Mouse (Mus musculus): ENCODE results near the gene Asb6.
A peak's percentile ranks its signal among the peaks of the same experiment; 100 is the strongest.

Asb6 gene

GRCm38 (mm10) chr2:30833644-30834043 lies 3.5 kb upstream of the Asb6 start:
- DNase-seq, result no peak

- peak; percentile 56 for DNase-seq
Measured at GRCm38 (mm10) chr2:30829315-30829714, 818 bp downstream of the Asb6 start.

DNA sequence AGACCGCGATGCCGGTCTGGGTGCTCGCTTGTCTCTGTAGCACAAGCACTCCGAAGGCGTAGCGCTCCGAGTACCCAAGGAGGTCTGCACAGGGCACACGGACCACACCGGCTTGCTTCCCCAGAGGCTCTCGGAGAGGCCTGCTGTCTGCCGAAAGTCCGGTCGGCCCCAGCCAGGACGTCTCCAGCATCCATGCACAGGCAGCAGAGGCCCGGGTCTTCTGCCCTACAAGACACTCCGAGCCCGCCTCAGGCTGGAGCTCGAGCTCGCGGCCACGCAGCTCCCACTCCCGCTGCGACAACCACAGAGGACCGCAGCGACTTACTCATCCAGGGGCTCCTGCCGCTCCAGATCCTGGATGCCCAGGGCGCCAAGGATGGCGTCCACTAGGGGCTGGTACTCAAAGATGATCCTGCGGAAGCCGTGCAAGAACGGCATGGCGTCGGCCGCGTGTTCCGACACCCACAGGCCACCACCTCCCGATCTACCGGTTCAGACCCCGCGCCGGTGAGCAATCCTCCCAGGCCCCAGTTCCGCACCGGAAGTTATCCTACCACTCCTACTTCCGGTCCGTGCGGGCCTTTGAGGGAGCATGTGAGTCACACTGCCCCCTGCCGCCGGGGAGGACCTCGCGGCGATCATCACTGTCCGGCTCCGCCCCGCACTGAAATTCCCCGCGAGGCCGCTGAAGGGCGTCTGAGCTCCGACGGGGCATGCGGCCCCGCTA lies 2.2 kb downstream of the Asb6 start:
- DNase-seq, result peak; percentile 98

DNA sequence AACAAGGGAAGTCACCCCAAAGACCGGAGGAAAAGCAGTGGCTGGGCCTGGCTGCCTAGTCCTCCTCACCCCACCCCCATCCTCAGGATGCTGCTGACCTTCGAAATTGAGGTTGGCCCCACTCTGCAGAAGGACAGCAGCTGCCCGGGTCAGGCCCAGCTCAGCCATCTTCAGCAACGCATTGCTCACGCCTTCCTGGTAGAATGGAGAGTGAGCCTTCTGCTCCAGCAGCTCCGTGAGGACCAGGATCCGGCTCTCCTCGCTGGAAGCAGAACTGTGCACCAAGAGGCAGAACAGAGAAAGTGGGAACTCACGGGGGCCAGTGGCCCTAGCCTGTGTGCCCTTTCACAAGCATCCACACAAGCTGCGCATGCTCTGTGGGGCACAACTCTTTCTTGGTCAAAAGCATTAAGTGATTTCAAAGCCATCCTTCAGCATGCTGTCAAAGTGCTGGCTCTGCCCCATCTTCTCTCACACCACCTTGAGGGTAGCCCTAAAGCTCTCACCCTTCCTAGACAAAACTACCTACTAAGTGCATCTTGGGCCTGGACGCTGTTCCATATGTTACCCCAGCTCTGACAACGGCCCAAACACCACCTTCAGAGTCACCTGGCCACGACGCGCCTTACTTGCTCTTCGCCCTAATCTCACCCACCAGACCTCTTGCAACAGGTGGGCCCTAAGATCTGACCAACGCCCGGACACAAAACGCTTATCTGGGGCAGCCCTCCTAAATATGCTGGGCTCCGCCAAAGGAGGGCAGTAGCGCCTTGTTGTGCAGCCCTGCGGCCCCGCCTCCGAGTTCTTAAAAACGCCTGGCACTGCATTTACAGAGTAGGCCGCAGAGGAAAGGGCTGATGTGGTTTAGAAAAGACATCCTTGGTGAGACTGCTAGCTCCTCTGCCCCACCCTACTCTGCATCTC lies 3.0 kb downstream of the Asb6 start:
- peak; percentile 73 for DNase-seq

DNA sequence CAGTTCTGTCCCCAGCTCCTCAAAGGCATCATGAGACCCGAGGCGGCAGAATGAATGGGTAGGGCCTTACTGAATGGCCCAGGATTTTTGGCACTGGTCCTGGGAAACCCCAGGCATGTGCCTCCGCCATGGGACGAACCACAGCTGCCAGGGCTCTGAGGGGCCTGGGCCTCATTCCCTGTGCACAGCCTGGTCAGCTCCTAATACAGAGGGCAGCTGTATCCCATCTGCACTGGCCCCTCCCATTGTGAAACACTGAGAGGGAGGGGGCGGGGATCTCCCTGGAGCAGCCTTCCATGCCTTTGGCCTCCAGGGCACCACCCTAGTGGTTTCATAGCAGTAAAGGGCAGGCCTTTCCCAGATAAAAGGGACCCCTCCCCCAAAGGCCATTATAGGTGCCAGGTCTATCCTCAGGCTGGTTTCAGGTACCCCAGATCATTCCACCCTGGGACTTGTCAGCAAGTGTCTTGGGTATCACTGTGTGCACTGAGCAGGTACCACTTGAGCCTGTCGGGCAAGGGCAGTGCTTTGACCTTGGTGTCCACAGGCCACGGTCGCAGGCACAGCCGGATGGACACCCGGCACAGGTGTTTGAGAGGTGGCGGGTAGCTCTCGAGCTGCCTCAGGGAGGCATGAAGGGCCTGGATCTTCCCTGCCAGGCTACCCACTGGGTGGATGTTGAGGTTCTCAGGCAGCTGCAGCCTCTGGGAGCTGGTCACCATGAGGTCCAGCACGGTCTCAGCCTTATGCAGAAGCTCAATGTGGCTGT lies 6.6 kb downstream of the Asb6 start:
- peak; percentile 90 for DNase-seq

DNA sequence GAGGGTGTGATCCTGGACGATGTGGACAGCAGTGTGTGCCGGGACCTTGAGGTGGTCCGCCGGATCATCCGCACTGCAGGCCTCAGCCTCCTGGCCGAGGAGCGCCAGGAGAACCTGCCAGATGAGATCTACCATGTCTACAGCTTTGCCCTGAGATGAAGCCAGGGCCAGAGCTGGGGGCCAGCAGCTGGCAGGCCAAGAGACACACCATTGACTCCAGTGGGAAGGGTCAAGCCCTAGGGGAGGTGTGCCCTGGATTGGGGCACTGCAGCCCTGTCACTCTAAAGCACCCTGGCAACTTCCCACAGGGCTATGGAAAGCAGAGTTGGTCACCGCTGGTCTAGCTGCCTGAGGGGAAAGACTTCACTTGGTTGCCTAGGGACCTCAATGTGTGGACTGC lies 7.7 kb downstream of the Asb6 start:
- DNase-seq, result no peak

DNA sequence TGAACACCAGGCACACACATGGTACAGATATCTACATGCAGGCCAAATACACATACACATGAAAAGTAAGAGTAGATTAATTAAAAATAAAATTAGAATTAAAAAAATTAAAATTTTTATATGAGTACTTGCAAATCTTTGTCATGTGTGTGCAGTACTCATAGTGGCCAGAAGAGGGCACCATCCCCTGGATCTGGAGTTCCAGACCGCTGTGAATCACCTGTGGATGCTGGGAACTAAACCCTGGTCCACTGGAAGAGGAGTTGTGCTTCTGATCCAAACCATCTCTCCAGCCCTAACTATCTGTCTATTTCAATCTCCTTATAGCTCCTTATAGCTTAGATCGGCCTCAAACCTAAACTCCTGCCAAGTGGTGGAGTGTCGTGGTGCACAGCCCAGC lies 9.1 kb downstream of the Asb6 start:
- DNase-seq, result no peak

DNA sequence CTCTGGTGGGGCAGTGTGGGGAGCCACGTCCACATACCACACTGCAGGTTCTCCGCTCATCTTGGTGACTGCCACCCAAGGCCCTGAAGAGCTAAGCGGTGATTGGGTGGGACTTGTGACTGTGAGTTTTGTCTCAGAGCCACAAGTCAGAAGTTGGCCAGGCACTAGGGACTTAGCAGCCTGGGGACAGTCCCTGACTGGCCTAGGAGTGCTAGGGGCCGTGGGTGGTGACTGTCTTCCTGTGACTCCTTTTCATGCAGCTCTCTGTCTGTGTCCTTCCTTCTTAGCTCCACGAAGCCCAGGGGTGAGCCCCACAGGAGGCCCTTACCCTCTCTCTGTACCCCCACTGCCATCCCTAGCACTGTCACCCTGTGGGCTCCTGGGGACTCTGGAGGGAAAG lies 10.3 kb downstream of the Asb6 start:
- no peak for DNase-seq

DNA sequence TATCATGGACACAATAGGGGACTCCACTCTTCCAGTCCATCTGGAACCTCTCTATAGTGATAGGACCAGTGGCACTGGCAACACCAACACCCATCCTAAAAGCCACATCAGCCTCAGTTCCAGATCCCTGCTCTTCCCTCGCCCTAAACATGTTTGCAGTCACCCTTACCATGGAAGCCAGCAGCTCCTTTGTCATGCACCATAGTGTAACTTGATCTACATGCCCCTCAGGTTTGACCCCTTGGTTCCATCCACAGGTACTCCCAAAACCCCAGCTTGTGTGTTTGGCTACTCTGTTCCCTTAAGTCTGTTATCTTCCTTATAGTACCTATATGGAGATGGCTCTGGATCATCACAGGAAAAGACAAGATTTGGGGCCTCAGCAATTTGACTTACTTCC lies 13.8 kb downstream of the Asb6 start:
- DNase-seq, result no peak

- no peak for DNase-seq
Measured at GRCm38 (mm10) chr2:30810573-30810972, 19.6 kb downstream of the Asb6 start.

DNA sequence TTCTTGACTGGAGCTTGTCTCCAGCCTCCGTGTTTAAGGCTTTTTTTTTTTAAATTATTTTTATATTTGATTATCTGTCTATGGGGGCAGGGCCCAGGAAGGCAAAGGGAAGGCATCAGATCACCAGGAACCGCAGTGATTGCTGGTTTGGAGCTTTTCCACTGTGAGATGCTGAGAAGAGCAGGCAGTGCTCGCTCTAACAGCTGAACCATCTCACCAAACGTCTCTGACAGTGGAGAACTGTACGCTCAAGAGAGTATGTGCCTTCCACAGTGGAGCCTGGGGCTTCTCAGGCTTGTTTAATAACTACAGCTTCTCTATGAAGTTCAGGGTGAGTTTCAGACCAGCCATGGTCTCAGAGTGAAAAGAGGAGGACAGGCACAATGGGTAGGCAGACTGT lies 20.6 kb downstream of the Asb6 start:
- DNase-seq, result peak; percentile 46

GRCm38 (mm10) chr2:30808296-30808655 lies 21.9 kb downstream of the Asb6 start:
- no peak for DNase-seq

DNA sequence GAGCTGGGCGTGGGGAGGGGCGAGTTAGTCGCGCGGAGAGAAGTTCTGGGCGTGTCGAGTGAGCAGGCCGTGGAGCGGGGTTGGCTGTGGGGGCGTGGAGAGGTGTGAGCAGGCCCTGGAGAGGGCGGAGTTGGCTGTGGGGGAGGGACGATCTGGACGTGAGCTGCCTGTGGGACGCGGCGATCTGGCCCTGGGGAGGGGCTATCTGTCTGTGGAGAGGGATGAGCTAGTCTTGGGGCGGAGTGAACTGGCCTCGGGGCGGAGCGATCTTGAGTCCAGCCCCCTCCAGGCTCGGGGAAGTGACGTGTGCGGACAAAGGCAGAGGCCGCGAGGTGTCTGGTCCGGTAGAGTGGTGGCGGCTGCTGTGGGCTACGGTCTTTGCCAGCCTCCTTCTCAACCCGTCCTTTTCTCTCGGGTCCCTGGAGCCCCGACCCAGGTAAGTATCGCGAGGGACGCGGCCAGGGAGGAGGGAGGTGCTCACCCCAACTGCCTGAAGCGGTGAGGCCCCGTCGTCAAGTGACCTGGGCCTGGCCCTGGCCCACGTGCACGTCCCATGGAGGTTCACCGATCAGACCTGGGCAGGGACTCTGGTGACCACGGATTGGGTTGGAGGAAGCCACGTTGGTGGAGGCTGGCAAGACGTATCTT lies 22.4 kb downstream of the Asb6 start, which contains the start of gene Ntmt1:
Gene Ntmt1, plus strand, starts transcription at position 179 of the 648 bp plus-strand sequence.
- peak; percentile 100 for DNase-seq

GRCm38 (mm10) chr2:30807147-30807647 lies 22.9 kb downstream of the Asb6 start:
- no peak for DNase-seq

- no peak for DNase-seq
Measured at GRCm38 (mm10) chr2:30805983-30806382, 24.1 kb downstream of the Asb6 start.

DNA sequence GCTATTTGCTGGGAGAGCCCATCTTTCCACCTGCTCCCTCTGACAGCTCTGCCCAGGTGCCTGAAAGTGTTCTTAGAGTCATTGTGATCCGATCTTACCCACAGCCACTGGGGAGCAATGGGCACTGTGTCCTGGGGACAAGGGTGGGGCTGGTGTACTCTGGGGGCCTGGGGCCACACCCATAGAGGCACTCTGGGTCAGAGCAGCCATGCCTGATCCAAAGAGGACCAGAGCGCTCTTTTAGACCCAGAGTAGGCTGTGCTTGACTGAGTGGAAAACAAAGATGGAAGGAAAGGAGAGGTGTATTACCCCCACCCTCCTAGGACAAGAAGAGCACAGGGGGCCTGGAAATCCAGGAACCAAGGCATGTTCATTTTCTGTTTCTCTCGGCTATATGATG lies 26.5 kb downstream of the Asb6 start, which contains the start of gene 1700001O22Rik:
Gene 1700001O22Rik, minus strand, starts transcription at position 58 of the 400 bp plus-strand sequence.
- no peak for DNase-seq

DNA sequence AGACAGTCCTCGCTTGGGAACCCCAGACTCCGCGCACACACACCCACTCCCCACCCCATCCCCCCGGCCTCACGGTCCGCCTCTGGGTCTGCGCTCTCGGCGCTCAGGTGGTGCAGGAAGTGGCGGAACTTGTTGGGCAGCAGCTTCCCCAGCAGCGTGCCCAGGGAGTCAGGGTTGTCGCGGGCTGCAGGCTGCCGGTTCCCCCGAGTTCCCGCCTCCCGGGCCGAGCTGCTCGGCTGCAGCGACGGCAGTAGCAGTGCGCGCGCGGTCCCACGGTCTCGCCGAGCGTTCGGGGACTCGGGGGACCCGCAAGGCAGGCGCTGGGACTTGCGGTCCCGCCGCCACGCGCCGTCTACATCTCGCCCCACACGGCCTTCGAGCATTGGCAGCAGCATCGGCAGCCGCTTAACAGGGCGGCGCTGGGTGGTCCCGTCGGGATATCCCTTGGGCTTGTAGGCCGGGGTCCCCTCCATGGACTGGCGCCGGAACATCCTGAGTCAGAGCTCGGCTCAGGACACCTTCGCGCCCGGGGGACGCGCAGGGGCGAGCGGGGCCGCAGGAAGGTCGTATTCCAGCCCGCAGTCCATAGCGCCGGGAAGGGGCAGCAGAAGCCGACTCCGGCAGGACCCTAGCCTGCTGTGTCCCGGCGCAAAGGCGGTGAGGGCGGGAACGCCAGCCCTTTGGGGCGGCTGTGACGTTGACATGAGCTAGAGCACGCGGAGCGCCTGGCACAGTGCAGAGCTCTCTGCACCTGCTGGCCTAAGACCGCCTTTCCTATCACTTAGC lies 28.9 kb downstream of the Asb6 start:
- peak; percentile 64 for DNase-seq

DNA sequence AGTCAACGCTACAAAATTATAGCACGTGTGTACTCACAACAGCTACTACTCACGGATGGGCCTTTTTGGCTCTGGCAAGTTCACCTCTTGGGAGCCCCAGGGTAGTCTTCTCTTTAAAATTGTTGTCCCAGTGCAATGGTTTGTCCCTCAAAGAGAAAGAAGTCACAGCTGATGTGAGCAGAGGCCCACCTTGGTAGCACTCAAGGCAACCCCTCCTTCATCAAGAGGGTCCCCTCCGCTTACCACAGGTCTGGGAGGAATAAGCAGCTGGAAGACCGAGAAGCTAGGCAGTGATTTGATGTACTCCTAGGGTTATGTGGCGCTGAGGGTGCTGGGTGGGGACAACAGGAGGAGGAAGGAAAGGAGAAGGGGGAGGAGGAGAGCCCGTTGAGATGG lies 29.5 kb downstream of the Asb6 start:
- no peak for DNase-seq

DNA sequence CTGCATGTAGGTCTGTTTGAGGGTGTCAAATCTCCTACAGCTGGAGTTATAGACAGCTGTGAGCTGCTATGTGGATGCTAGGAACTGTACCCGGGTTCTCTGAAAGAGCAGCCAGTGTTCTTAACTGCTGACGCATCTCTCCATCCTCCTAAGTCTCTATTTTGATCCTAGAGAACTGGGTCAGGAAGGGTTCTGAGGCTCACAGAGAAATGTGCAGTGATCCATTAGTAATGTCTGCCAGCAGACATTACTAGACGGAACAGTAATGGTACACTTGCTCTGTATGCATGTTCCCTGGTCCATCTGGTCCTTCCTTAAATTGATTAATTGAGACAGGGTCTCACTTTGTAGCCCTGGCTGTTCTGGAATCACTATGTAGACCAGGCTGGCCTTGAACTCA lies 30.7 kb downstream of the Asb6 start:
- DNase-seq, result no peak

- peak; percentile 88 for DNase-seq
Measured at GRCm38 (mm10) chr2:30796382-30796781, 33.8 kb downstream of the Asb6 start.

GRCm38 (mm10) chr2:30795889-30796275 lies 34.3 kb downstream of the Asb6 start:
- DNase-seq, result no peak
